Mouse (Mus musculus) myocyte (in vitro differentiated cells): ENCODE measurements around the gene 1700020L24Rik. TPM values are rescaled to one million over a fixed set of nuclear protein-coding genes. Genes with fewer than 3 reads are reported as not detected.

Experiments used
- H3K27me3 ChIP-seq: one replicate; pipeline ENCODE4 v1.6.1; 2011; ENCODE audit not compliant: control insufficient read depth, insufficient read depth, insufficient read length
- H3K36me3 ChIP-seq: one replicate; pipeline ENCODE4 v1.6.1; 2011; ENCODE audit not compliant: control insufficient read depth, insufficient read depth
- H3K4me2 ChIP-seq: one replicate; pipeline ENCODE4 v1.6.1; 2011; ENCODE audit warnings: low read depth, control low read depth
- H3K4me3 ChIP-seq: one replicate; pipeline ENCODE4 v1.5.1; 2011; ENCODE audit warnings: mild to moderate bottlenecking, control low read depth, moderate library complexity
- H3K79me2 ChIP-seq: one replicate; pipeline ENCODE4 v1.6.1; 2011; ENCODE audit not compliant: control insufficient read depth, insufficient read depth
- H3ac ChIP-seq: one replicate; pipeline ENCODE4 v1.6.1; 2011; ENCODE audit not compliant: control insufficient read depth, insufficient read length
- CEBPB ChIP-seq: IDR thresholded peaks from 2 replicates; pipeline ENCODE4 v1.6.1; 2011; ENCODE audit warnings: mild to moderate bottlenecking, moderate library complexity; ENCODE audit not compliant: poor library complexity, insufficient read depth, severe bottlenecking
- E2F4 ChIP-seq: IDR thresholded peaks from one replicate; pipeline ENCODE4 v1.6.1; 2011; ENCODE audit warnings: mild to moderate bottlenecking, control low read depth, moderate library complexity; ENCODE audit not compliant: insufficient read depth
- MAX ChIP-seq: IDR thresholded peaks from one replicate; pipeline ENCODE4 v1.6.1; 2011; ENCODE audit warnings: low read depth, mild to moderate bottlenecking, control low read depth
- MYOD1 ChIP-seq, 3 experiments: IDR thresholded peaks; one replicate each; pipeline ENCODE4 v1.6.1; 2011; ENCODE audit warnings: control low read depth in 2 of 3, low read depth in 2 of 3, mild to moderate bottlenecking in 2 of 3, moderate library complexity in 1 of 3; ENCODE audit not compliant: insufficient read length in 2 of 3, control insufficient read depth in 1 of 3
- MYOG ChIP-seq, 3 experiments: IDR thresholded peaks; one replicate each; pipeline ENCODE4 v1.6.1; 2011; ENCODE audit warnings: control low read depth in 2 of 3, low read depth in 2 of 3, mild to moderate bottlenecking in 2 of 3; ENCODE audit not compliant: insufficient read length in 2 of 3, control insufficient read depth in 1 of 3, insufficient read depth in 1 of 3
- POLR2A ChIP-seq: IDR thresholded peaks from one replicate; pipeline ENCODE4 v1.6.1; 2011; ENCODE audit warnings: low read depth, mild to moderate bottlenecking, control low read depth, moderate library complexity; ENCODE audit not compliant: insufficient read length
- POLR2AphosphoS2 ChIP-seq: IDR thresholded peaks from one replicate; pipeline ENCODE4 v1.6.1; 2011; ENCODE audit warnings: low read depth, control low read depth; ENCODE audit not compliant: insufficient read length
- REST ChIP-seq: IDR thresholded peaks from one replicate; pipeline ENCODE4 v1.6.1; 2011; ENCODE audit warnings: mild to moderate bottlenecking, control low read depth, moderate library complexity; ENCODE audit not compliant: insufficient read depth, insufficient read length
- SRF ChIP-seq: IDR thresholded peaks from one replicate; pipeline ENCODE4 v1.6.1; 2011; ENCODE audit warnings: low read depth; ENCODE audit not compliant: control insufficient read depth, insufficient read length
- TCF12 ChIP-seq: IDR thresholded peaks from one replicate; pipeline ENCODE4 v1.6.1; 2011; ENCODE audit warnings: mild to moderate bottlenecking, control low read depth; ENCODE audit not compliant: poor library complexity, insufficient read depth, severe bottlenecking
- TCF3 ChIP-seq: IDR thresholded peaks from one replicate; pipeline ENCODE4 v1.6.1; 2011; ENCODE audit warnings: low read depth, control low read depth; ENCODE audit not compliant: insufficient read length
- USF1 ChIP-seq: IDR thresholded peaks from one replicate; pipeline ENCODE4 v1.6.1; 2011; ENCODE audit warnings: low read depth, mild to moderate bottlenecking, control low read depth, moderate library complexity
- polyA plus RNA-seq: library from polyadenylated mRNA; unstranded; fragments of >200 nt; fragmentation: generic; extraction: Trizol; gene quantifications from one replicate; pipeline ENCODE4 v1.2.1, GENCODE M21; 2012; ENCODE audit warnings: missing spikeins

The 1700020L24Rik gene
- polyA plus RNA-seq, 1 experiment, result 12.0 TPM

DNA sequence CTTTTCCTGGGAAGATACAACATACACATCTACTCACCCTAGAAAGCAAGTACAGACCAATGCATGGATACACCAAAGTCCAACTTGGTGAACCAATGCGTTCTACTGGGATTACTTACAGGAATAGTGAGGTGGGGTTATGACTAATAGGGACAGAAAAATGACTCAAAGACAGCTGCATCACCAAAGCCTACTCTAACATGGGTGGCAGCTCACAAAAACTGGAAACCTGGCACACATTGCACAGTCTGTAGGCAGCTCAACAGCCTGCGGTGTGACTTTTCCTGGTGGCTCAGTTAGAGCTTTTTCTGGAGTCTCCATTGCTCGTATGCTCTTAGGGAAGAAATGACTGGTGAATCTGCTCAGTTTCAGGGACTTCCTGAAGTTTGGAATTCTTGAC is 31.3 kb downstream of the 1700020L24Rik start:
- H3ac ChIP-seq, result no peak overlapping the region
- H3K4me2 ChIP-seq, result no peak overlapping the region
- H3K4me3 ChIP-seq, result no peak overlapping the region
- TF ChIP-seq USF1 (no peak), REST (no peak), MYOG (IDR thresholded peaks at IDR 0.05; ENCODE audit: control insufficient read depth in 1 of 3, insufficient read depth in 1 of 3, insufficient read length in 2 of 3, low read depth in 2 of 3) (peak in 1 of 3 experiments; percentile 54), MYOD1 (IDR thresholded peaks at IDR 0.05; ENCODE audit: control insufficient read depth in 1 of 3, insufficient read length in 2 of 3, low read depth in 2 of 3) (peak in 2 of 3 experiments; percentile 22 to 75), MAX (no peak)
- H3K27me3 ChIP-seq, result no peaks in the 10 kb centered on the region
- peaks cover 5% of the 10 kb centered on the region for H3K79me2 ChIP-seq
- no peaks in the 10 kb centered on the region for H3K36me3 ChIP-seq

DNA sequence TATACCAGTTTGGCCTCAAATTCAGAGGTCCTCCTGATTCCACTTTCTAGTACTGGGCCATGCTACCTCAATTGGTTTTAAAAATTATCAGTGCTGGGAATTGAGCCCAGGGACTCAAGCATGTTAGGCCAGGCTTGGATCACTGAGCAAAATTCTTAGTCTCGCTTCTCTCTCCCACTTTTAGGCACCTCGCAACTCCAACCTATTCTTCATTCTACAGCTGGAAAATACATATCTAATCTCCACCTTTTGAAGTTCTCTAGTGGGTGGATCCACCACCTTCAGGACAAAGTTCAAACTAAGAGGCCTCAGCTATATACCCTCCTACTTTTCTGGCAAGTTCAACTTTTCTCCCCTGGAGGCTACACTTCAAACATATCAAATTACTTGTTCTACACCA is 34.3 kb downstream of the 1700020L24Rik start:
- Histone ChIP-seq H3K27me3 (no peaks in the 10 kb centered on the region), H3ac (no peak overlapping the region), H3K4me2 (peak overlapping the region; percentile 83), H3K4me3 (peak overlapping the region; percentile 91), H3K36me3 (peaks cover 15% of the 10 kb centered on the region), H3K79me2 (peaks cover 35% of the 10 kb centered on the region)
- TF ChIP-seq E2F4 (no peak), CEBPB (no peak), SRF (no peak), POLR2AphosphoS2 (no peak), TCF3 (no peak), MYOG (IDR thresholded peaks at IDR 0.05; ENCODE audit: control insufficient read depth in 1 of 3, insufficient read depth in 1 of 3, insufficient read length in 2 of 3, low read depth in 2 of 3) (no peak), POLR2A (no peak), REST (no peak), TCF12 (no peak), MAX (no peak), USF1 (no peak), MYOD1 (IDR thresholded peaks at IDR 0.05; ENCODE audit: control insufficient read depth in 1 of 3, insufficient read length in 2 of 3, low read depth in 2 of 3) (no peak)

DNA sequence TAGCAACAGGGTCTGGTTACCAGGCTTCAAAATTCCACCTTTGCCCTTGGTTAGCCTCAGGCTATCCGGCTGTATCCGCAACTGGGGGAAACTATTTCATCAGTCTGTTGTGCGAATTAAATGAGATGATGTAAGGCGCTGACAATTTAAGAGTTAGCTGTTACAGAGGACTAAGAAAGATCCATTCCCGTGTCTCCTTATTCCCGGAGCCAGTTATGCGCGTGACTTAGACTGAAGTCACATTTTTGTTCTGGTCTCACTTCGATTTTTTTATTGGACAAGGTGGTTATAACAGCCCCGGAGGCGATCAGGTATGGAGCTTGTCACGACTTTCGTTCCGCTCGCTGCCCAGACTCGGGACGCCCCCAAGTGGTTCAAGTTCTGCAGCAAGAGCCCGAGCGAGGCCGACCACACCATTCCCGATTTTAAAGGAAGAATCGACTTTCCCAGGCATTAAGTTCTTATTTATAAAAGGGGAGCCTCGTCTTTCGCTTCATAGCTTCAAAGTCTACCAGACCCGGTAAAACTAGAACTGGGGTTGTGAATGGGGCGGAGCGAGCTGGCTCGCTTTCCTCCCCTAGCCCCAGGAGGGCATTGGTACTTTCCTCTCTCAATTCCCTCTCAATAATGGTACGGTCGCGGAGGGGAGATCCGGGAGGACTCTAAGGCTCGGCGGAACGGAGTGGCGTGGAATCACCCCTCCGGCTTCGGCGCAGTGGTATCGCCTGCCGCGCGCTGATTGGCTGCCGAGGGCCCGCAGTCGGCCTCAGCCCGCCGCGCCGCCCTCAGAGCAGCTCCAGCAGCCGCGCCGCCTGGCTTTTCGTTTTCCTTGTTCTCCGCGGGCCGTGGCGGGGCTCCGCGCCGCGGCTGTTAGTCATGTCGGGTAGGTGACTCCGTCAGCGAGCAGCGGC is 35.1 kb downstream of the 1700020L24Rik start, which contains the start of gene Taf15:
Taf15 (plus strand) TSS at position 763 of the 911 bp plus-strand sequence.
- Histone ChIP-seq H3ac (peak within 1 kb of the TSS; percentile 8), H3K79me2 (peaks cover 43% of the 10 kb centered on the region), H3K4me2 (peak within 1 kb of the TSS; percentile 83), H3K36me3 (peaks cover 17% of the 10 kb centered on the region), H3K4me3 (peak within 1 kb of the TSS; percentile 91), H3K27me3 (no peaks in the 10 kb centered on the region)
- TF ChIP-seq MAX (no peak), POLR2AphosphoS2 (peak; percentile 96), MYOG (IDR thresholded peaks at IDR 0.05; ENCODE audit: control insufficient read depth in 1 of 3, insufficient read depth in 1 of 3, insufficient read length in 2 of 3, low read depth in 2 of 3) (peak in 1 of 3 experiments; percentile 10), REST (no peak), TCF3 (no peak), E2F4 (peak; percentile 31), CEBPB (peak; percentile 97), MYOD1 (IDR thresholded peaks at IDR 0.05; ENCODE audit: control insufficient read depth in 1 of 3, insufficient read length in 2 of 3, low read depth in 2 of 3) (no peak), USF1 (no peak), TCF12 (no peak), POLR2A (peak; percentile 97), SRF (no peak)

DNA sequence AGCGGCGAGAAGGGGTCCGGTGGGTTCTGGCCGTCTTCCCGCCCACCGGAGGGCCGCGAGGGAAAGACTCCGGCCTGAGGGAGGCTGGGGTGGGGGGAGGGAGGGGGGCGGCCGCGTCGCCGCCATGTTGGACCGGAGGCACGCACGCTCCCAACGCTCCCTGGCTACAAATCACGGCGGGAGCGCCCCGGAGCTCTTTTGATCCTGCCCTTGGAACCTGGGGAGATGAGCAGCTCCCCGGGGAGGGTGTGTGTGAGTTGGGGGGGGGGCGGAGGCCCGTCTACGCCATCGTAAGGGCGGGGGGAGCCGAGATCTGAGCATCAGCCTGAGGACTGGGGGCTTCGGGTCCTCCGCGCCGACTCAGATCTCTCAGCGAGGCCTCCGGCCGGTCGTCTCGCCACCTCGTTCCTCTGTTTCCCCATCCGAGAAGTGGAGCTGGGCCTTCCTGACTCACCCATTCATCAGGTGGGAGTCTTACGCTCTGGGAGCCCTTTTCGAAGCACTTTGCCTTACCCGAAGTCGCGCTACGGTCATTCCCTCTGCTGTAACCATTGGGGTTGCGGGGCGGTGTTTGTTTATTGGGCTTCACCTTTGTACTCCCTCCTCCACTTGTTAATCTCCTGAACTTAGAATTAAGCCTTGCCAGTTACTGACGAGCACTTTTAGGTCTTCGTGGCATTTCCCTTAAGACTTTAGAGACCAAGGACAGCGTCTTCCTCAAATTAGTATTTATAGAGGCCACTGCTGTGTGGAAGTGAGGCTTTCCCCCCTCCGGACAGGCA is 35.9 kb downstream of the 1700020L24Rik start:
- Histone ChIP-seq H3K4me2 (peak overlapping the region; percentile 69), H3K79me2 (peaks cover 51% of the 10 kb centered on the region)
- TF ChIP-seq POLR2A (peak; percentile 17), TCF3 (no peak)

More for the DNA sequence above, 35.9 kb downstream of the 1700020L24Rik start:
- Histone ChIP-seq H3ac (peak overlapping the region; percentile 8), H3K4me3 (peak overlapping the region; percentile 91), H3K36me3 (peaks cover 23% of the 10 kb centered on the region), H3K27me3 (no peaks in the 10 kb centered on the region)

Other genes with a start within 250 kb of the 1700020L24Rik start
- gene Slfn3, start 246.3 kb upstream of the 1700020L24Rik start, polyA plus RNA-seq, result 1.1 TPM
- 0.01 TPM for gene Slfn14, start 151.0 kb upstream of the 1700020L24Rik start, polyA plus RNA-seq
- gene Ap2b1, start 138.7 kb upstream of the 1700020L24Rik start, polyA plus RNA-seq, result 64.7 TPM
- gene Pex12, start 135.1 kb upstream of the 1700020L24Rik start, polyA plus RNA-seq, result 8.7 TPM
- 0.36 TPM for gene Rasl10b, start 28.5 kb upstream of the 1700020L24Rik start, polyA plus RNA-seq
- not detected for gene Gas2l2, start 8.2 kb upstream of the 1700020L24Rik start, polyA plus RNA-seq
- gene Mmp28, start 25.4 kb downstream of the 1700020L24Rik start, polyA plus RNA-seq, result 10.2 TPM
- 74.2 TPM for gene Taf15, start 35.4 kb downstream of the 1700020L24Rik start, polyA plus RNA-seq
- gene Heatr9, start 84.5 kb downstream of the 1700020L24Rik start, polyA plus RNA-seq, result 0.04 TPM
- 10.4 TPM for gene Ccl5, start 92.8 kb downstream of the 1700020L24Rik start, polyA plus RNA-seq
- 8.2 TPM for gene Ccl9, start 141.0 kb downstream of the 1700020L24Rik start, polyA plus RNA-seq
- 0.04 TPM for gene Ccl6, start 155.4 kb downstream of the 1700020L24Rik start, polyA plus RNA-seq
- not detected for gene Rpl9-ps1, start 207.9 kb downstream of the 1700020L24Rik start, polyA plus RNA-seq
- not detected for gene Ccl3, start 211.7 kb downstream of the 1700020L24Rik start, polyA plus RNA-seq
- not detected for gene Ccl4, start 224.9 kb downstream of the 1700020L24Rik start, polyA plus RNA-seq